Mouse (Mus musculus): ENCODE data around the gene Cap1.
"Not testable (repeated sequence)": the region's sequence is repeated elsewhere in the genome, so short reads cannot be mapped to it uniquely, and the experiment has no call there.

Cap1 gene

DNA sequence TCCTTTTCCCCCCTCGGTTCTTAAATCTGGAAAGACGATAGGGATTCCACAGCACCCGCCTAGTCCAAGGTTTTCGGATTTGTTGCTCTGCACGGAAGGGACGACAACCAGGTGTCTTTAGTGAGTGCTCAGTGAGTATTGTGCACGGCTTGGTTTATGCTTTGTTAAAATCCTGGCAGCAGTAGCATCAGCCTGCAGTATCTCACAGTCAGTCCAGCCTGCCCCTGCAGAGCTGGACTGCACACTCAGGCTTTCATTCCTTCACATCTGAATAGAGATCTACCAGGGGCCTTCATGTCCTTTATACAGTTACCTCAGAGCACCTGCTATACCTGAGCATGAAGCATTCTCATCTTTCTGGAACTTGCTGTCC is 49.5 kb downstream of the Cap1 start:
- H3K27me3 ChIP-seq (ENCODE audit: control insufficient read depth, insufficient read depth, low read length, poor library complexity, severe bottlenecking) = no peaks in the 10 kb centered on the region
- DNase-seq (ENCODE audit: low read depth, low spot score) = no peak
- H3K36me3 ChIP-seq (ENCODE audit: control insufficient read depth, insufficient read depth, low read length, poor library complexity, severe bottlenecking) = 0 out of 2 replicates have a peak, but pooled peaks cover 2% of the 10 kb centered on the region

DNA sequence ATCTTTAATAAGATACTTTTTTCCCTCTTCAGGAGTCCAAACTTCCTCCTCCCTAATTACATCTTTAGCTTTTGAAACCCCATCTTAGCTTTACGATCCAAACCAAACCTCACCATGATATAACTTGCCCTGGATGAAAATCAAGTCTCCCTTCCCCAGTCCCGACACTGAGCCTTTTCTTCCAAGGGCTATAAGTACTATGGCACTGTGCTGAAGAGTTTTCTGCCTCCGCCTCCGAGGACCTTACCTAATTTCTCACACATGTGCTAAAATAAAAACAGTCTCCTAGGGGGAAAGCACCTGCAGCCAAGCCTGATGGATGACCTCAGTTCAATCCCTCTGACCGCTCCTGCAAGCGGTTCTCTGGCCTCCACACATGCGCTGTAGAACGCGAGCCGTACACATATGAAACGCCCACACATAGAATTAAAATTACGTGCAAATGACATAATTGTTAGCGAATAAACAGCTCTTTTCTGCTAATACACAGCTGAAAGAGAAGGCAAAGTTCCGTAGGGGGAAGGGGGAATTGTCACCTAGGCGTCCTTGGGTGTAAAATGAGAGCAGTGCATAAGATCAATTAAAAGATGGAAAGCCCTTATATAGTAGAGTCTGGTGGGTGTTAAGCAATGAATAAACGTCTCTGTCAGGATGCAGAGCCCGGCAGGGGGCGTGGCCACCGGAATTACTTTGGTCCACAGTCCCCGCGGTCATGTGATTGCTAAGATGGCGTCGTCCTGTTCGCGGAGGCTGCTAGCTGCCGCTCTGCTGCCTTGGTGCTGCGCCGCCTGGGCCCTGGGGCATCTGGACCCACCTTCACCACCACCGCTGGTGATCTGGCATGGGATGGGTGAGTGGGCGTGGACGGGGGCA is 50.1 kb downstream of the Cap1 start, which contains the start of gene Ppt1:
Gene Ppt1 (plus strand): TSS at position 713 of the 873 bp plus-strand sequence.
- H3K36me3 ChIP-seq (ENCODE audit: control insufficient read depth, insufficient read depth, low read length, poor library complexity, severe bottlenecking) = no peaks in the 10 kb centered on the region
- peak; percentile 90 for DNase-seq (ENCODE audit: low read depth, low spot score)

DNA sequence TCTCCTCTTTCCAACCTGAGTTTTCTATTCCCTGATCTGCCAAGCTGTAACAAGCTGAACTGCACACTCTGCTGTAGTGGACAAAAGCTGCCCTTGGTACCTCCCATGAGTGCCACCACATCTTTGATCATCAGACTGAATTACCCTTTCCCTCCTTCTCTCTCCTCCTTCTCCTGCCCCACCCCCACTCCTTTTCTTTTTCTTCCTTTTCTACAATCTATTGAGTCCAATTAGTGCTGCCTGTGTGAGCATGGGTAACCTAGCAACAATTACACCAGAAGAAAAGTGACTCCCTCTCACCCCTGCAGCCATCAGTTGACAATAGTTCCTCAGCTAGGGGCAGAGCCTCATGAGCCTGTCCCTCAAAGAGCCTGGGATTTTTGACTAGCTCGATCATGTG is 54.0 kb downstream of the Cap1 start:
- Histone ChIP-seq H3K27me3 (ENCODE audit: control insufficient read depth, insufficient read depth, low read length, poor library complexity, severe bottlenecking) (no peaks in the 10 kb centered on the region), H3K36me3 (ENCODE audit: control insufficient read depth, insufficient read depth, low read length, poor library complexity, severe bottlenecking) (no peaks in the 10 kb centered on the region)
- no peak for DNase-seq (ENCODE audit: low read depth, low spot score)

More for the DNA sequence above, 50.1 kb downstream of the Cap1 start, which contains the start of gene Ppt1:
- H3K27me3 ChIP-seq (ENCODE audit: control insufficient read depth, insufficient read depth, low read length, poor library complexity, severe bottlenecking) = no peaks in the 10 kb centered on the region

DNA sequence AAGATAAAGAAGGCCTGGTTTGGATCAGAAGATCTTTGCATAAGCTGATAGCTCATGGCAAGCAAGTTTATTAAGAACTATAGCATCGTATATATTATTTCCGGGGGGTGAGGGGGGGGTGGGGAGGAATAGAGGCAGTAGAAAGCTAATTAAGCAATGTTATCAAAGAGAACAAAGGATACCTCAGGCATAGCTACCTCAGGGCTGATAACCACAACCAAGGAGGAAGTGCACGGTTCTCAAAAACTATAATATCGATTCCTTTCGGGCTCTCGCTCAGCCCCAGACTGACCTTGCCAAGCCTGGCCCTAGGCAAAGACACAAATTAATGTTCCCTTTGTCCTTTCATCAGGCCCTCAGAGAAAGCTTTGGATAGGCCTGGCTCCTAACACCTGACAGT is 56.5 kb downstream of the Cap1 start:
- Histone ChIP-seq H3K27me3 (ENCODE audit: control insufficient read depth, insufficient read depth, low read length, poor library complexity, severe bottlenecking) (no peaks in the 10 kb centered on the region), H3K36me3 (ENCODE audit: control insufficient read depth, insufficient read depth, low read length, poor library complexity, severe bottlenecking) (no peaks in the 10 kb centered on the region)
- no peak for DNase-seq (ENCODE audit: low read depth, low spot score)

DNA sequence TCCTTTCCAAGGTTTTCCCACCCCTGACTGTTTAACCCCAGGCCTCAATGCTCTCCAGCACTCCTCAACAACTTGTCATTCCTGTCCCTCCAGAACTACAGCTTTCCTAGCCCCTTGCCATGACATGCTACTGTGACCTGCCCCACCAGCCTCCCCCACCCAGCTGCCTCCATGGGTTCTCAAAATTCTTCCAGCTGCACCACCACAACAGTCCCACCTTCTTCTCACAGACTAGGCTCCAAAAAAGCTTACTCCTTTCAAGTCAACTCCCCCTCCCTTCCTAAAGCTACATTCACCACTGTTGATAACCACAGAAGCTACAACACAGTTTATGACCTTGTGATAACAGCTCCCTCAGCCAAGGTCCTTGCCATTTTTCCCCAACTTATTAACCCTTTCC is 58.2 kb downstream of the Cap1 start:
- DNase-seq (ENCODE audit: low read depth, low spot score) = no peak
- Histone ChIP-seq H3K27me3 (ENCODE audit: control insufficient read depth, insufficient read depth, low read length, poor library complexity, severe bottlenecking) (no peaks in the 10 kb centered on the region), H3K36me3 (ENCODE audit: control insufficient read depth, insufficient read depth, low read length, poor library complexity, severe bottlenecking) (no peaks in the 10 kb centered on the region)

DNA sequence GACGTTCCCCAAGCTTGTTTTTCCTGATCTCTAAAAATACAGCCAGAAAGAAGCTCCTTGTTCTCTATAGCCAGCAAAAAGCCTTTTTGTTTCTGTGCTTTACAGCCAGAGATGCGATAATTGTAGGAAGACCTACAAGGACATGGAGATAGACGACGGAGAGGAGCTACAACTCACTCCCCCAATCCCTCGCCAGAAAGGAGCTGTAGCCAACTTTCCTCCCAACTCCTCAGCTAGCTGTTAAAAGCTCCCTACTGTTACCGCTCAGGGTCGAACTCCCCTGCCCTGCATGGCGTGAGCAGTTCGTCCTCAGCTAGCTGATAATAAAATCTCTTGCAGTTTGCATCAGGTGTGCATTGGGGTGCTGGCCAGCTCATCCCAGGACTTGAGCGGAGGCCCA is 64.9 kb downstream of the Cap1 start:
- not testable (repeated sequence) for DNase-seq (ENCODE audit: low read depth, low spot score); H3K36me3 ChIP-seq (ENCODE audit: control insufficient read depth, insufficient read depth, low read length, poor library complexity, severe bottlenecking); H3K27me3 ChIP-seq (ENCODE audit: control insufficient read depth, insufficient read depth, low read length, poor library complexity, severe bottlenecking)

DNA sequence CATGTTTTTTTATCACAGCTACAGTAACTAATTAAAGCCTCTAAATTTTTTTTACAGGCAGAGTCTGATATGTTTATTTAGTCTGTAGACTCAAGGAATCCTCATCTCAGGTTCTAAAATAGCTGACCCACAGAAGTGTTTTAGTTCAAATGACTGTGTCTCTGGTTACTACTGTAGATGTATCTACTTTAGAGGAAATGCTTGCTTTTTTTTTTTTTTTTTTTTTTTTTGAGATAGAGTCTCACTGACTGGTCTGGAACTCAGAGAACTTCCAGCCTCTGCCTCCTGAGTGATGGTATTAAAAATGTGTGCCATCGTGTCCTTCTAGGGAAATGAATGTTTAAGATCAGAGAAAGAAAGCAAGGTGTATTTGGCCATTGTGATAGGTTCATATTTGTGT is 69.7 kb downstream of the Cap1 start:
- no peaks in the 10 kb centered on the region for H3K36me3 ChIP-seq (ENCODE audit: control insufficient read depth, insufficient read depth, low read length, poor library complexity, severe bottlenecking)
- no peaks in the 10 kb centered on the region for H3K27me3 ChIP-seq (ENCODE audit: control insufficient read depth, insufficient read depth, low read length, poor library complexity, severe bottlenecking)
- DNase-seq (ENCODE audit: low read depth, low spot score) = no peak

DNA sequence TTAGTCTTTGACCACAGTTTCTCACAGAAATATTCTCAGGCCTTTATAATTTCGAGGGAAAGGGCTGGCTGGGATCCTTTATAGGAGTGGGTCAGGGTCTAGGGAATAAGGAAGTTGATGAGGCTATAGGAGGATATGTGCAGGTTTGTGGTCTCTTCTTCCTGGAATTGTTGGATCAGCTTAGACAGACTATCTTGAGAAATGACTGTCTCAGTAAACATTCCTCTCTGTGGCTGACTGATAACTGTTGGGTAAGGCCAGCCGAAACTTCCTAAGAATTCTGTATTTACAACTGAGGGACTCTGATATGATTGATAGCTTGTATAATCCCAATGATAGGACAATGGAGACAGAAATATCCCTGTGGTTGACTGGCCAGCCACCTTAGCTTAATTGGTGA is 74.0 kb downstream of the Cap1 start:
- Histone ChIP-seq H3K36me3 (ENCODE audit: control insufficient read depth, insufficient read depth, low read length, poor library complexity, severe bottlenecking) (no peaks in the 10 kb centered on the region), H3K27me3 (ENCODE audit: control insufficient read depth, insufficient read depth, low read length, poor library complexity, severe bottlenecking) (no peaks in the 10 kb centered on the region)
- DNase-seq (ENCODE audit: low read depth, low spot score) = no peak

DNA sequence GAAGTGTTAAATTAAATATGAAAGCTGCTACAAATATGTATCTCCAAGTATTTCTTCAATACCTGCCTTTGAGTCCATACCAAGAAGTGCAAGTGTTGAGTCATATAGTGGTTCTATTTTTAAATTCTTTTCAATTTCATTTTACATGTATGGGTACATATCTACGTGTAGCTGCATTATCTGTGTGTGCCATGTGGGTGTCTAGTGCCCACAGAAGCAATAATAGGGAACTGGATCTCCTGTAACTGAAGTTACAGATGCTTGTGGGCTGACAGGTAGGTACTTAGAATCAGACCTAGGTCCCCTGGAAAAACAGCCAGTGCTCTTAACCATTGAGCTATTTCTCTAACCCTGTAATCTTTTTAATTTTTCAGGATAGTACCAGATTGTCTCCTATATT is 74.7 kb downstream of the Cap1 start:
- Histone ChIP-seq H3K36me3 (ENCODE audit: control insufficient read depth, insufficient read depth, low read length, poor library complexity, severe bottlenecking) (no peaks in the 10 kb centered on the region), H3K27me3 (ENCODE audit: control insufficient read depth, insufficient read depth, low read length, poor library complexity, severe bottlenecking) (no peaks in the 10 kb centered on the region)
- DNase-seq (ENCODE audit: low read depth, low spot score) = no peak
